Mouse (Mus musculus): ENCODE measurements around the gene Cd3e. TPM values are rescaled to one million over a fixed set of nuclear protein-coding genes. Genes with fewer than 3 reads are reported as not detected.

Cd3e gene
- 0.58 TPM for polyA plus RNA-seq (2014; fragmentation: Illumina TruSeq; extraction: RNeasy Lipid Tissue Mini Kit (QIAGEN cat#74804); ENCODE audit: low read depth, low replicate concordance)

DNA sequence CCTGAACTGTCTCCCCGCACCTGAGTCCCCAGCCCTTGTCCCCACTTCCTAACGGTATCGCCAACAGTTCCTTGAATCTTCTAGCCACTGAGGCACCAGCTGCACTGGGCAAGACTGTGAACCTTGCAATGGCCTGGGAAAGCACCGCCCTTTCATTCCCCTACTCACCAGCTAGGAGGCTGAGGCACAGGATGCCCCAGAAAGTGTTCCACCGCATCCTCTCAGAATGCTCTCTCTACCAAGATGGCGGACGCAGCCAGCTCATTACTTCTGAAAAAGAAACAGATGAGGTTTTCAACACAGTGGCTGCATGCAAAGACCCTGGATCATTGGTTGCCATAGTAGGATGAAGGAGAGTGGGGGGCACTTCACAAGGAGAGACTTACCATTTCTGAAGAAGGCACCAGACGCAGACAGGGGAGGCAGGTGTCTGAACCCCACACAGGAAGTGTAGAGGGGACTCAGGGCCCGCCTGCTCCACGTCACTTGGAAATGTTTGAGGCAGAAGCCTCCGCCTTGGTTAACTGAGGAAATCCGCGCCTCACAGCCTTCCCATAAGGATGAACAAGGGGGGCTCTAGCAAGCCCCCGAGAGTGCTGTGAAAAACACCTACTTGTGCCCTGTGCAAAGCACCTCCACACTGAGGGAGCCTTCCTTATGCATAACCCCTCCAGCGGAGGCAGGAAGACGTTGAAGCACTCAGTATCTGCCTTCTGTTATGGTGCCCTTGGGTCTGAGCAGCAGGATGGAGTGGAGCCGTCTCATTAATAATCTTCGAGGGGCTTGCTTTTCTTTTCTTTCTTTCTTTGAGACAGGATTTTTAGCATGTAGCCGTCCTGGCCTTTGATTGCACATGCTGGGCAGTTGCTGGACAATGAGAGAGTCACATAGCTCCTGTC, at the start of gene Cd3e:
Gene Cd3e (minus strand): TSS at position 448 of the 899 bp plus-strand sequence.

DNA sequence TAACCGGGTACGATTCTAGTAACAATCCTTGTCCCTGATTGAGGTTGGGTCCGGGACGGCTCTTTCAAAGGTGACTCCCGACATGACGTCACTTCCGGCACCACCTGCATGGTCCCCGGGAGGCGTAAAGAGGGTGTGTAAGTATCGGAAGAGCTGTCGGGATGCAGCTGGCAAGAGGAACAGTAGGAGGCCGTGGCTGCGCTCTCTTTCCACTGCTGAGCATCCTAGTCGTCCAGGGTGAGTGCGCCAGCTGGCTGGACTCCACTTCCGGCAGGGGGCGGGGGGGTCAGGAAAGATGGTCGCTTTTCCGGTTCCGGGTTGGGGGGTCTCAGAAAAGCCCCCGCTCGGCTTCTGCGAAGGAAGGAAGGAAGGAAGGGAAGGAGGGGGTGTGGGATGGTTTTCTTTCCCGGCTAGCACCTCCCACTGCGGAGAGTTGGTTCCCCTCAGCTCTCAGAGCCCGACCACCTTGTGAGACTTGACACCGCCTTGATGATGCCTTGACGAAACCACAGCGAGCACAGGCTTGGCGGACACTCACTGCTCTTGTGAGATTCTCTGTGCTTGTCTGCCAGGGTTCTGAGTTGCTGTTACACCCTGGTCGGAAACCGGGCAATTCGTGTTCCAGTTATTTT, 45.8 kb upstream of the Cd3e start, which contains the start of gene Mpzl3:
Gene Mpzl3 (plus strand): TSS at position 105 of the 632 bp plus-strand sequence.

DNA sequence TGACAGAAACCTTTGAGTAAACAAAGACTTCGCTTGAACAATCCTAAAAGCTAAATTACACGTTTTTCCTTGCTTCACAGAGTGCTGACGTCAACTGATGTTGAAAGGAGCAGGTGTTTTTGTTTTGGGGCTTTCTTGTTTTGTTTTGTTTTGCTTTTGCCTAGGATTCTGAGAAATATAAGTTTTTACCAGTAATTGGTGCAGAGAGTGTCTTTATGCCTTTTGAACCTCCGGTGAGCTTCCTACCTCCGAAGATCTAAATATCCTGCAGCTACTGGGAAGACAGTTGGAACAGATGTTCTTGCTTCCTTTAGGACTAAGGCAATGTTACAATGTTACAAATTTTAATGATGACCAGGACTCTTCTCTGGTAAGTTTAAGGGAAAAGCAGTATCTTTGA, 30.1 kb upstream of the Cd3e start, which contains the start of gene Mpzl2:
Gene Mpzl2 (plus strand): TSS at position 301 of the 400 bp plus-strand sequence.

DNA sequence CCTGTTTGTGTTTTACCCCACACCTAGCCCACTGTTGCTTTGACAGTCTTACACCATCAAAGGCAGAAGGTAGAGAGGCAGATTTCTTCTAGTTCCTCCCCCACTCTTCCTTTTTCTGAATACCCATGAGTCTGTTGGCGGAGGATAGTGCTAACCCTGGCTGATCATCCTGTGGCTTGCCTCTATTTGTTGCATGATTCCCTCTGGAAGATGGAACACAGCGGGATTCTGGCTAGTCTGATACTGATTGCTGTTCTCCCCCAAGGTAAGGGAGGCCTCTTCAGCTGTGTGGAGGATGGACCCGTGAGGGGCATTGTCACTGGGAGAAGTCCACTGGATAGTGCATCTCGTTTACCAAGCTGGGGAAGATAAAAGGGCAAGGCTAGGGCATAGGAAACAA, 27.8 kb downstream of the Cd3e start, which contains the start of gene Cd3d:
Gene Cd3d (plus strand): TSS at position 111 of the 400 bp plus-strand sequence.

DNA sequence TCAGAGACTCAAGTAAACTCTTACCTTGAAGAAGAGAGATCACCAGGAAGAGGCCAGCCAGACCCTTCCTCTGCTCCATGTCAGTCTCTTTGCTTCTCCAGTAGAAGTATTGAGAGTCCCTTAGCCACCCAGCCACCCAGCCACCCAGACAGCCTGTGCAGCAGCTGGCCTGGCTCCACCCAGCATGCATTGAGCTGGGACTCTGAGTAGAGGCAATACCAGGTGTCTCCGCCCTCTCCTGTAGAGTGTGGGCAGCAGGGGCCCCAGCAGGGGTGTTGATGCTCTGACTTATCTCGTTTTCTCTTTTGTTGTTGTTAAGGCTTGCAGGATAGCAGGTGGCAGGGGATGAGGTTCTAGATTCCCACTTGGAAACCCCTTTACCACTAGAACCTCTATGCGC, 29.2 kb downstream of the Cd3e start, which contains the start of gene Cd3g:
Gene Cd3g (minus strand): TSS at position 190 of the 400 bp plus-strand sequence.

DNA sequence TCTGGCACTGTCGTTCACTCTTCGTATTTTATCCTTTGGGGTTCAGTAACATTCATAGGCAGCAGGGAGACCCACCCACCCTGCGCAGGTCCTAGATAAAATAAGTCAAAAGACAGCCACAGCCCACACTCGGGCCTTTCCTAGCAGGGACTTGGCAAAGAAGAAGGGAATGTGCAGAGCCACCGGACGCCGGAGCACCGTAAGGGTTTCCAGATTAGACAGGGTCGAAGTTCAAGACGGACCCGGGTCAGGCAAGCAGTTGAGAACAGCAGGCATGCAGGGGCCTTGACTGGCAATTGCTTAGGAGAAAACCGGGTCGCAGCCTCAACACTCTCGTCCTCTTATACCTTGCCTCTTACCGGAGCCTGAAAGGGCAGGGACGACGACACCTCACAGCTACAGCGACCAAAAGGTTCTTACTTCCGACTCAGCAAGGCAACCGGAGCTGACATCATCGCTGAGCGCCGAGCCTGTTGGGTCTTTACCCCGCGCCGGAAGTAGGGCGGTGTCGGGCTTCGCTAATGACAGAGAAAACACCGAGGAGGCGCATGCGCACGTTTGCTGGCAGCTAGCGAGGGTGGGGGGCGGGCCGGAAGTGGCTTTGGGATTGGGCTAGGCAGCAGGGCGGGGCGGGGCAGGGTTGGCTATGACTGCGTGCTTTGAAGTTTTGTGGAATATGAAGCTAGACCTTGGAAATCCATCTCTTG, 44.1 kb downstream of the Cd3e start, which contains the start of gene Ube4a:
Gene Ube4a (minus strand): TSS at position 475 of the 707 bp plus-strand sequence.

Other genes starting within 250 kb of the Cd3e start
- gene Arcn1, start 241.8 kb downstream of the Cd3e start, polyA plus RNA-seq (2014; fragmentation: Illumina TruSeq; extraction: RNeasy Lipid Tissue Mini Kit (QIAGEN cat#74804); ENCODE audit: low read depth, low replicate concordance), result 170 TPM
- 22.3 TPM for gene Ift46, start 241.7 kb downstream of the Cd3e start, polyA plus RNA-seq (2014; fragmentation: Illumina TruSeq; extraction: RNeasy Lipid Tissue Mini Kit (QIAGEN cat#74804); ENCODE audit: low read depth, low replicate concordance)
- gene Tmem25, start 210.3 kb downstream of the Cd3e start, polyA plus RNA-seq (2014; fragmentation: Illumina TruSeq; extraction: RNeasy Lipid Tissue Mini Kit (QIAGEN cat#74804); ENCODE audit: low read depth, low replicate concordance), result 8.2 TPM
- 104 TPM for gene Ttc36, start 206.6 kb downstream of the Cd3e start, polyA plus RNA-seq (2014; fragmentation: Illumina TruSeq; extraction: RNeasy Lipid Tissue Mini Kit (QIAGEN cat#74804); ENCODE audit: low read depth, low replicate concordance)
- 3.3 TPM for gene Kmt2a, start 128.3 kb downstream of the Cd3e start, polyA plus RNA-seq (2014; fragmentation: Illumina TruSeq; extraction: RNeasy Lipid Tissue Mini Kit (QIAGEN cat#74804); ENCODE audit: low read depth, low replicate concordance)
- 492 TPM for gene Atp5l, start 88.9 kb downstream of the Cd3e start, polyA plus RNA-seq (2014; fragmentation: Illumina TruSeq; extraction: RNeasy Lipid Tissue Mini Kit (QIAGEN cat#74804); ENCODE audit: low read depth, low replicate concordance)
- 56.6 TPM for gene Ube4a, start 44.0 kb downstream of the Cd3e start, polyA plus RNA-seq (2014; fragmentation: Illumina TruSeq; extraction: RNeasy Lipid Tissue Mini Kit (QIAGEN cat#74804); ENCODE audit: low read depth, low replicate concordance)
- 1.4 TPM for gene Cd3g, start 29.2 kb downstream of the Cd3e start, polyA plus RNA-seq (2014; fragmentation: Illumina TruSeq; extraction: RNeasy Lipid Tissue Mini Kit (QIAGEN cat#74804); ENCODE audit: low read depth, low replicate concordance)
- 0.24 TPM for gene Cd3d, start 27.8 kb downstream of the Cd3e start, polyA plus RNA-seq (2014; fragmentation: Illumina TruSeq; extraction: RNeasy Lipid Tissue Mini Kit (QIAGEN cat#74804); ENCODE audit: low read depth, low replicate concordance)
- gene Mpzl2, start 30.2 kb upstream of the Cd3e start, polyA plus RNA-seq (2014; fragmentation: Illumina TruSeq; extraction: RNeasy Lipid Tissue Mini Kit (QIAGEN cat#74804); ENCODE audit: low read depth, low replicate concordance), result 49.4 TPM
- gene Mpzl3, start 45.6 kb upstream of the Cd3e start, polyA plus RNA-seq (2014; fragmentation: Illumina TruSeq; extraction: RNeasy Lipid Tissue Mini Kit (QIAGEN cat#74804); ENCODE audit: low read depth, low replicate concordance), result 9.4 TPM
- 2.9 TPM for gene Jaml, start 69.6 kb upstream of the Cd3e start, polyA plus RNA-seq (2014; fragmentation: Illumina TruSeq; extraction: RNeasy Lipid Tissue Mini Kit (QIAGEN cat#74804); ENCODE audit: low read depth, low replicate concordance)
- not detected for gene Scn2b, start 108.2 kb upstream of the Cd3e start, polyA plus RNA-seq (2014; fragmentation: Illumina TruSeq; extraction: RNeasy Lipid Tissue Mini Kit (QIAGEN cat#74804); ENCODE audit: low read depth, low replicate concordance)
- 0.11 TPM for gene Scn4b, start 128.8 kb upstream of the Cd3e start, polyA plus RNA-seq (2014; fragmentation: Illumina TruSeq; extraction: RNeasy Lipid Tissue Mini Kit (QIAGEN cat#74804); ENCODE audit: low read depth, low replicate concordance)
- not detected for gene BC049352, start 172.4 kb upstream of the Cd3e start, polyA plus RNA-seq (2014; fragmentation: Illumina TruSeq; extraction: RNeasy Lipid Tissue Mini Kit (QIAGEN cat#74804); ENCODE audit: low read depth, low replicate concordance)
- gene Tmprss4, start 194.5 kb upstream of the Cd3e start, polyA plus RNA-seq (2014; fragmentation: Illumina TruSeq; extraction: RNeasy Lipid Tissue Mini Kit (QIAGEN cat#74804); ENCODE audit: low read depth, low replicate concordance), result not detected